Mouse (Mus musculus) frontal cortex, postnatal 36 days (tissue): Measurements from ENCODE around the gene Prrc2a.

Experiments used
- DNase-seq, 2 experiments: peaks; one replicate each; pipeline ENCODE4 v3.0.0; 2022; ENCODE audit warnings: low spot score in 2 of 2

Prrc2a gene

DNA sequence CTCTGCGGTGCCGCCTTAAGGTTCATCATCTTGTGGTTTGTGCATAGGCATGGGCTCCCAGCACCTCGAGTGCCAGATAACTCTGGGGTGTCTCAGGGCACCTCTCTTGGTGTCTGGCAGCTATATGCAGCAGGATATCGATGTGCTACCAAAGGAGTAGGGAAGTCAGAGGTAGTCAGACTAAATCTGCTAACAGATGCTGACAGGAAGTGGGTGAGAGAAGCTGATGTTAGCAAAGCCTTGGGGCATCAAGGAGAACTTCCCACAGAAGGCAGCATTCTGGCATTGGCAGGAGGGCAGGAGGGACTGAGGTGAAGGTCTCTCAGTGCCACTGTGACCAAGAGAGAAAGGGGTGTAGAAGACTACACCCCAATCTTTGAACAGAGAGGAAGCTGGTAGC lies 25.4 kb upstream of the Prrc2a start:
- DNase-seq = no peak

DNA sequence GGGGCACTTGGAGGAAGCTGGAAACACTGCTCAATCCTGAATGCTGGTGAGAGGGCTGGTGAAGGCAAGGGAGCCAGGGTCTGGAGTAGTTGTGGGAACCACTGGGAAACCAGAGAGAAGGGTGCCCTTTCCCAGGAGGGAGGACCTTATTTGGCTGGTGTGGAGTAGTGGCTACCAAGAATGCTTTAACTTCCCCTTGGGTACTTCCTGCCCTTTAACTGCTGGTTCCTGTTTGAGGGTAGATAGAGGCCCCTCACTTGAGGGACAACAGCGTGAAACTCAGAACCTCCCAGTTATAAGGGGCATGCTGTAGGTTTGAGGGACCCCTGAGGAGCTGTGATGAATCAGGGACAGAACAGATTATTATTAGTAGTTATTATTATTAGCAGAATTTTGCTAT lies 24.5 kb upstream of the Prrc2a start:
- no peak for DNase-seq

DNA sequence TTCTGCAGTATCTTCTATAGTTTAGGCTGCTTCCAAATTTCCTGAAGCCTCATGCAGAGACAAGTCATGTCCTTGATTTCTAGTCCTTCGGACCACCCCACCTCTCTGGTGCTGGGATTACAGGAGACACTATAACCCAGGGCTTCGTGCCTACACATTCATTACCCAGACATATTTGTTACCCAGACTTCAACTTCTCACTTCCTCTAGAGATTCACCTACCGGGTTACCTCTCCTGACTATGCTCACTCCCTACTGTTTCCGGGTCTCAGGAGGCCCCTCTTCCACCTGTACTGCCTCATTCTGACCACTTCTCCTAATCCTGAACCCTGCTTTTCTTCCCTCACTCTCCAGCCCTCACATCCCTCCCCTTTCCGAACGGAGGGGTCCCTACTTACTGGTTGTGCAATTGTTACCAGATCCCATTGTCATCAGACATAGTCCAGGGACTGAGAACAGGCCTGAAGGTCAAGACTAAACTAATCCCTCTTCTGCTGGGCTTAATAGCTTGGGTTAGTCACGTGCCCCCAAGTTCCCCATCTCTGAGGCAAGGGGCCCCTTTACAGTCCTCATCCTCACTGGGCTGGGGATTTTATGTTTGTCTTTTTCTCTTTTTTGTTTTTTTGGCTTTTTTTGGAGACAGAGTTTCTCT lies 23.4 kb upstream of the Prrc2a start, which contains the start of gene Lst1:
Gene Lst1 (minus strand): TSS at position 481 of the 652 bp plus-strand sequence.
- DNase-seq = no peak

DNA sequence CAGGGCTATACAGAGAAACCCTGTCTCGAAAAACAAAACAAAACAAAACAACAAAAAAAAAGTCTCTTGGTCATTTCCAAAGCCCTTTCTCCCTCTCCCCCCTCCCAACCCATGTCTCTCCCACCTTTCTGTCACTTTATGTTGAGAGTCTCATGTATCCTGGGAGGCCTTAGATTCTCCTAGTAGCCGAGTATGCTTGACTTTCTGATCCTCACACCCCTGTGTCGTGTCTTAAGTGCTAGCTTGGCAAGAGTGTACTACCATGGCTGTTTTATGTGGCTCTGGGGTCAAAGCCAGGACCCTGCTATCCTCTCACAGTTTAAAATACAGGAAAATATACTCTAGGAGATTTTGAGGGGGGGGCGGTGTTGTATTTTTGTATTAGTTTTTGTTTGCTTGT lies 22.6 kb upstream of the Prrc2a start:
- DNase-seq = no peak

DNA sequence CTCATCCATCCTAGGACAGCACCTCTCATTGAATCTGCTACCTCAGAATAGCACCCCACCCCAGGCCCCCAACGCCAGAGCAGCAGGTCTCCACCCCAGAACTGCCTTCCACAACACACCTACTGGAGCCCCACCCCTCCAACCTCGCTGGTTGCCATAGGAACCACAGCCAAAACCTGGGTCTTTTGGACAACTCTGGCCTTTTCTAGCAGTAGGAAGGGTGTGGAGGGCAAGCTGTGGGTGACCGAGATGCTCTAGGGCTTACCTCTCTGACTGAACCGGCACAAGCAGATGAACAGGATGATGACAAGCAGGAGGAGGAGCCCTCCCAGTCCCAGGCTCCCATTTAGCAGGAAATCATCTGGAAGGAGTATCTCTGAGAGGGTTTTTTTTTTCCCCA lies 22.0 kb upstream of the Prrc2a start:
- no peak for DNase-seq

DNA sequence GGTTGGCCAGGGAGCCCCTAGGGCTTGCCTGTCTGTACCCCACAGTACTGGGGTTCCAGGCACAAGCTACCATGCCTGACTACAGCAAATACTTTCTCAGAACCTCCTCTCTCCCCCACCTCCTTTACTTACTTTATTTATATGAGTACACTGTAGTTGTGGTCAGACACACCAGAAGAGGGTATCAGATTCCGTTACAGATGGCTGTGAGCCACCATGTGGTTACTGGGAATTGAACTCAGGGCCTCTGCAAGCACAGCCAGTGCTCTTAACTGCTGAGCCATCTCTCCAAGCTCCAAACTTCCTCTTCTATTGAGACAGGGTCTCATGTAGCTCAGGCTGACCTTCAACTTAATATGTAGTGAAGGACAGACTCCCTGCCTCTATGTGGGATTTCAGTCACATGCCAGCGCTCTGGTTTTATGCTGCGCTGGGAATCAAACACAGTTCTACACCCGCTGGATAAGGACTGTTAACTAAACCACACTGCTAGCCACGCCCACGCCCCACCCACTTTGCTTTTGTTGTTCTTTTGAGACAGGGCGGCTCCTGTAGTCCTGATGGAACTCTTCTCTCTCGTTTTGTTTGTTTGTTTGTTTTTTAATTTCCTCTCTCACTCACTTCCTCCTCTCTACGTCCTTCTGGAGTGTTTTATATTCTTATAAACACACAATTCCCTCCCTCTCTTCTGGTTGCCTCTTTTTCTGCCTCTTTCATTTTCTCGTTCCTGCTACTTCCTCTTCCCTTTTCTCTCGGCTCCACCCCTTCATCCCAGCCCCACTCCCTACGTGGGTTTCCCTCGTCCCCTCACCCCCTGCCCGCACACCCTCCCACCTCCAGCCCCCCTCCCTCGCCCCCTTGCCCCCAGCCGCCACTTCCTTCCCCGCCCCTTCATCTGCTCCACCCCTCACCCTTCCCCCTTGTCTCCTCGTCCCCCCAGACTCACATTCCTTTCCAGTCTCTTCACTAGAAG lies 21.2 kb upstream of the Prrc2a start:
- DNase-seq = no peak

DNA sequence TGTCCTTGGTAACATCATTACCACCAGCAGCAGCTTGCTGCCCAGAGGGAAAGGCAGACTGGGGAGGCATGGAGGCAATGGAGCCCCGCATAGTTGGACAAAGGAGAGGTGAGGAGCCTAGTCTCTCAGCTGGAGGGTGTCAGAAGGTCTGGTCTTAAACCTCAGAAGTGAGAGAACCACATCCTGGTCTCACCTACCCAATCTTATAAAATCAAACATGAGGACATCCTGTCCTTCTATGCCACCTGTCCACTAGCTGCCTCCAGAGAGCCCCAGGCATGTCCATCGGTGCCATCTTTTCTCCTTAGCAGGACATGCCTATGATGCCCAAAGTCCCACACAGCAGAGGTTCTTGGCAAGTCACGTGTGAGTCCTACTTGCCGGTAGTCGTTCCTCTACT lies 15.4 kb upstream of the Prrc2a start:
- DNase-seq = no peak

DNA sequence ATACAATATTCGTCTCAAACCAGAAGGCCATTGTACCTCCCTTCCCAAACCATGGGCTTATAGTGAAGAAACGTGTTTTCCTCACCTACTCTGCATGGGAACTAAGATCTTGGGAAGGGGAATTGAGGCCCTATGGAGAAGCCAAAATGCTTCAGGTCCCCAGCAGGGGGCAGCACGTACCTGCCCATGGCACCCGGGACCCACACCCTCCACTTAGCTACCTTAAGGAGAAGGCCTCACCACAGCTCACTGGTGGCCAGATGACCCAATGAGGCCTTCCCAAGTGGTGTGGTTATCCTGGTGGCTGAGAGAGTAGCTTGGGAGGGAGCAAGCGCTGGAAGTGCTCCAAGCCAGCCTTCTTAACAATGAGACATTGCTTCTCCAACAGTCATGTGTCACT lies 13.8 kb upstream of the Prrc2a start:
- DNase-seq = peak in 1 of 2 experiments; percentile 51

DNA sequence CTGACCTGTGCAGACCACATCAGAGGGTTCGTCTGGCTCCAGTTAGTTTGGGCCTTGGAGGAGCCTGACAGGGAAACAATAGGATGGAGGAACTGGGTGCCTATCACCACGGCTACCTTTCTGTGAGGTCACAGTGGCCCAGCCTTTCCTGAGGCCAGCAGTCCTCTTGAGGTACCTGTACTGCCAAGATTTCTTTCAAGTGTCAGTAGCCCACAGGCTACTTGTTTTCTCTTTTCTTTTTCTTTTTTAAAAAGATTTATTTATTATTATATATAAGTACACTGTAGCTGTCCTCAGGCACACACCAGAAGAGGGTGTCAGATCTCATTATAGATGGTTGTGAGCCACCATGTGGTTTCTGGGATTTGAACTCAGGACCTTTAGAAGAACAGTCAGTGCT lies 11.3 kb upstream of the Prrc2a start, which contains the start of gene Aif1:
Gene Aif1 (minus strand): TSS at position 101 of the 400 bp plus-strand sequence.
- DNase-seq = no peak

DNA sequence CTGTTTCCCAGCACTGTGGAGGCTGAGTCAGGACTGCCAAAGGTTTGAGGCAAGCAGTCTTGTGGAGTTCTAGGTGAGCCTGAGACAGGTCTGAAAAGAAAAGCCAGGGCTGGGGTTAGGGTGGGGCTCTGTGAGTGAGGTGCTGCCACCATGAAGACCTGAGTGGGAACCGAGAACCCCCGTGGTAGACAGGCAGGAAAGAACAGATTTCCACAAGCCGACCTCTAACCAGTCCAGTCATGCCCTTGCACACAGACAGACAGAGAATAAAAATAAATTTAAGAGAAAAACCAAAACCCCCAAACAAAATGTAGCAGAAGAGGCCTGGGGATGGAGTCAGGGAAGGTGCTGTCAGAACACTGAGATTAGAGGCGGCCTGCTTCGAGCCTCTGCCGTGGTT lies 10.7 kb upstream of the Prrc2a start:
- no peak for DNase-seq

DNA sequence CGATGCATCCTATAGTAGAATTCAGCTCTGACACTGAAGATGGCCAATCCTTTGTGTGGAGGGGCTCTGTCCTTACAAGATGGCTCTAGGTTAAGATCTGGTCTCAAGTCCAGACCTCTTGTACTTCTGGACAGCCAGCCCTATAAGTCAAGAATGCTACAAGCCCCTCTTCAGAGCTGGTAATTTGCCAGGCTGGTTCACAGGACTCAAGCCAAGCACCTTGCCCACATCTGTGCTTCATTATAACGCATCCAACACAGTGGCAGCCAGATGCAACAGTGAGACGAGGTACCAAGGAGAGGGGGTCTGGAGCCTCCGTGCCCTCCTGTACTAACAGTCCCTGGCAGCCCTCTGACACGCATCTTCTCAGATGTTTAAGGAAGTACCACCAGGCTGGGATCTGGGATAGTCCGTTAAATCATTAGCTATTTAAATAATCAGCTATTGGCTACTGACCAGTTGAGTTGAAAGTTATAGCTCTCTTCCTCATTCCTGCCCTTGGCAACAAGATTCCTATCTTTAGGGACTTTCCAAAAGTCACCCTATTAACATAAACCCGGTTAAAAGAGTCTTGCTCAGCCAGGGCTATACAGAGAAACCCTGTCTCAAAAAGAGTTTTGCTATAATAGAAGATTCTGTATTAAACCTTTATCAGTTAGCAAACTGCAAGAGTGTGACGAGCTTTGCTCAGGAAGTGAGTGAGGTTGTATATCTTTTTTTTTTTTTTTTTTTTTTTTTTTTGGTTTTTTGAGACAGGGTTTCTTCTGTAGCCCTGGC lies 9.7 kb upstream of the Prrc2a start:
- DNase-seq = no peak

DNA sequence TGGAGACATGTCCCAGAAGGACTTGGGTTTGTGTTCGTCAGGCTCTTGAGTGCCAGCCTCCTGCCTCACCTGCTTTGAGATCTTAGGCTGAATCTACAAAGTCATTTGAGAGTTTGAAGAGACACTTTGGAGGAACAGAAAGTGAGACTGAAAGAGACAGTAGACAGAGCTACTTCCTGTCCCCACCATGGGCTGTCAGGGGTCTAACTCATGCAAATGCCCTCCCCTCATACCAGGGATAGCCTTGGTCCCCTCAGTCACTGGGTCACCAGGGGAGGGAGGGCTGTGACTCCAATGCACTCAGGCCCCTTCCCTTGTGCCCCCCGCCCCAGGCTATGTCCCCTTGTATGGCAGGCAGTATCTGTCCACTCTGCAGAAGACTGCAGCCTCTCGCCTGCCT lies 8.6 kb upstream of the Prrc2a start:
- no peak for DNase-seq

DNA sequence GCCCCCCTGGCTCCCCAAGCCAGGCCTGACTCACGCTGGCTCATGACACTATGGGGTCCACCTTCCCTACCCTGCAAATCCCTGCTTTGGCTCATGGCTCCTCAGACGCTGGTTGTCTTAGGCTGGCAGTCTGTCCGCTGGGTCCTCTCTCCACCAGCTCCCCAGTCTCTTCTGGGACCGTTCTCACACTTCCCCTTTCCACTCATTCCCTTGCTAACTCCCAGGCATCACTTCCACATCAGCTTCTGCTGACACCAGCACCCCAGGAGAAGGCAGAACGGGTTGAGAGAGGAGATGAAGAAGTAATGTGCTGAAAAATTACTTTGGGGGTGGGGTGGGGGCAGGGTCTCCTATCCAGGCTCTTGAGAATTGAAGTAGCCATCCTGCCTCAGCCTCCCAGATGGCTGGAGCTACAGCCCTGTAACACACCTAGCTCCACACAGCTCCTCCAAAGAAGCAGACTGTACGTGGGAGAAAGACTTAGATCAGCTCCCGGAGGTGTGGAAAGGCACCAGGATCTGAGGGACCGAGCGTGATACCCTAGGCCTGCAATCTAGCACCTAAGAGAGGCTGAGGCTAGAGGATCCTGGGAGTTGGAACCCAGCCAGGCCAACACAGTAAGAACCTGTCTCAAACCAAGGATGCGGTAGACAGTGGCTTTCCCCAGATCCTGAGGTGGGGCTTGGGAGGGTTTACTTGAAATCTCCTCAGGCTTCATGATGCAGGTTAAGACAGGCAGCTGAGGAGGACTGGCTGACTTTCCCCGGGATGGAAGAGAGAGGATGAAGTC lies 7.9 kb upstream of the Prrc2a start:
- peak; percentile 57 for DNase-seq

DNA sequence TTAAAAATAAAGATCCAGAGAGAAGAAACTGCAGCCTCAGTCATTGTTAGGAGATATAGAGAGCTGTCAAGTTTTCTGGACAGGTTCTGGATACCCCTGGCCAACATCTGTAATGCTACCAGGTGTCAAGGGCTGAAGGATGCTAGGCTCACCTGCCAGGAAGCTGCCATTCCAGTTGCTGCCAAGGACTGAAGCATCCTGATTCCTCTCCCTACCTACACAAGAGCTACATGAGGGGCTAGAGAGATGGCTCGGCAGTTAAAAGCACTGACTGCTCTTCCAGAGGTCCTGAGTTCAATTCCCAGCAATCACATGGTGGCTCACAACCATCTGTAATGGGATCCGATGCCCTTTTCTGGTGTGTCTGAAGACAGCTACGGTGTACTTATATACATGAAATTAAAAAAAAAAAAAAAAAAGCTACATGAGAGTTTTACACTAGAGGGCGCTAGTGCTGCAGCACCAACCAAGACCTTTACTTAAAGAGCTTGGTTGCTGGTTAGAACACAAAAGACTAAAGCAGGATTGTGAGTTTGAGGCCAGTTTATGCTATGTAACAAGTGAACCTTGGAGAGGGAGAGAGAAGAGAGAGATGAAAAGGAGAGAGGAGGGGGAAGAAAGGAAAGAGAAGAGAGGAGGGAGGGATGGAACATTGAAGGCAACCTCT lies 4.0 kb upstream of the Prrc2a start:
- no peak for DNase-seq

DNA sequence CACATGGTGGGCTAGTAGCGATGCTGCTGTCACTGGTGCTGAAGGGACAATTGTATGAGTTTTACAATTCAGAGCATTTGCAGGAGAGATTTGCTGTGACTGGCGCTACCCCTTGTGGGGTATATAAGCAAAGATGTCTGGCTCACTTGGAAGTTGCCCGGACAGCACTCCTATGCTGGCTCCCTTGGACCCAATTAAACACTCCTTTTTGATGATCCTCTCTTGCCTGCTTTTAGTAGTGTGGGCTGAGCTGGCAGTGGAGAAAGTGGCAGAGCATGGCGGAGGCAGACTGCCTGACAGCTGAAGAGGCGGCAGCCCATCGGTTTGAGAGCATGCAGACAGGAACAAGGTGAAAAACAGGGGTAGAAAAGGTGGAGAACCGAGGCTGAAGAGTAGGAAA lies 3.1 kb upstream of the Prrc2a start:
- DNase-seq = peak in 1 of 2 experiments; percentile 56

DNA sequence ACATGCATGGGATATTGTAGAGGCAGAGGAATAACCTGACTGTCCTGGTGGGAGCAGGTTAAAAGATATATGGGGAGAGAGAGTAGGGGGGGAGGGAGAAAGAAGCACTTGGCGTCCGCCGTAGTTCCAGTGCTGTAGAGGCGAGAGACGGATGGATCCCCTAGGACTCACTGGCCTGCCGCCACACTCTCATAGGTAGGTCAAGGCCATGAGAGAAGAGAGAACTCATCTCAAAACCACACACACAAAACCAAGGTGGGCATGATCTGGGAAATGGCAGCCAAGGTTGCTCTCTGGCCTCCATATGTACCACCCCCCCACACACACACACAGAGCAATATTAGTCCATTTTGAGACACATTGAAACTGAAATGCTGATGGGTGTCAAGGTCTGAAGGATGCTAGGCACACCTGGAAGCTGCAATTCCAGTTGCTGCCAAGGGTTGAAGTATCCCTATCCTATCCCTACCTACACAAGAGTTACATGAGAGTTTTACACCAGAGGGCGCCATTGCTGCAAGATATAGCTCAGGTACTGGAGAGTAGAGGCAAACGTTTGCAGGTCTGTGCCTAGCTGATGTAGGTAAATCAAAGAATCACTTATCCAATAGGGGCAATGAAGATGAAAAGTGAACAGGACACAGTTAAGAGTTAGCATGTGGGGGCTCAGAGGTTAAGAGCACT lies 1.8 kb upstream of the Prrc2a start:
- peak in 1 of 2 experiments; percentile 71 for DNase-seq

DNA sequence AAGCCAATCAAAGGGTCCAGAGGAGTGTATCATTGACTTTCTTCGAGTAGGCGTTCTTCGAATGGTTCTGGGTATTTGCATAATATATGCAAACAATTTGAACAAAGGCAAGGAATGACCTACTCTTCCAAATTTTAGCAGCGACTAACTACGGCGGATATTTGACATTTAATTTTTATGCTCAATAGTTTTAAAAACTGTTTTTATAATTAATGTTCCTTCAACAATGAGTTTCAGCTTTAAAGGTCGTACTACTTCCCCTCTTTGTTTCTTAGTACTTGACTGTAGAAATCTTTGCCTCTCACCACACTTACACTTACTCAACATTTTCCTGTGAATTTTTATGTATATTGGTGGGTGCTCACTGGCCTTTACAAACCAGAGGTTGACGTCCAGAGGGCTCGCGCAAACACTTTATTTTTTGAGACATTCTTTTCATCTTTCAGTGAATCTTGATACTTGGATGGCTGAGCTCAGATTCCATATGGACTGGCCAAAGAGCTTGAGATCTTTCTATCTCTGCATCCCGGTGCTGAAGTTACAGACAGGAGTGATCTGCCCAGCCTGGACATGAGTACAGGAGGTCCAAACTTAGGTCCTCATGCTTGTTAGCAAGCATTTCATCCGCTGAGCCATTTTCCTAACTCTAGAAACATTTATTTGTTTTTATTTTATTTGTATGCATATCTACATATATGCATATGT lies 906 bp upstream of the Prrc2a start:
- no peak for DNase-seq

DNA sequence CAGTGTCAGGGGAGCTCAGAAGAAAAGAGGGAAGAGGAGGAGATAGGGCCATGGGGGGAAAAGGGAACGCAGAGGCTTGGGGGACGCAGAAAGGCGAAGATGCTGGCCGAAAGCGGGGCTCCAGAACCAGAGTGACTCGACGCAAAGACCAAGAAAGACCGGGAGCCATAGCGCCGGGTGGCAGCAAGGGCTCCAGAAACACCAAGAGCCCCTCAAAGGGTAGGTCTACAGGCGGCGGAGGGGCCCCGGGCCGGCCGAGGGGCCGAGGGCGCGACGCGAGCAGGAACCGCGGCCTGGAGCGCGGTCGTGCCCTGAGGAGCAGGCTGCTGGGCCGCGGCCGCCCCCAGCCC lies 504 bp downstream of the Prrc2a start:
- DNase-seq = no peak

DNA sequence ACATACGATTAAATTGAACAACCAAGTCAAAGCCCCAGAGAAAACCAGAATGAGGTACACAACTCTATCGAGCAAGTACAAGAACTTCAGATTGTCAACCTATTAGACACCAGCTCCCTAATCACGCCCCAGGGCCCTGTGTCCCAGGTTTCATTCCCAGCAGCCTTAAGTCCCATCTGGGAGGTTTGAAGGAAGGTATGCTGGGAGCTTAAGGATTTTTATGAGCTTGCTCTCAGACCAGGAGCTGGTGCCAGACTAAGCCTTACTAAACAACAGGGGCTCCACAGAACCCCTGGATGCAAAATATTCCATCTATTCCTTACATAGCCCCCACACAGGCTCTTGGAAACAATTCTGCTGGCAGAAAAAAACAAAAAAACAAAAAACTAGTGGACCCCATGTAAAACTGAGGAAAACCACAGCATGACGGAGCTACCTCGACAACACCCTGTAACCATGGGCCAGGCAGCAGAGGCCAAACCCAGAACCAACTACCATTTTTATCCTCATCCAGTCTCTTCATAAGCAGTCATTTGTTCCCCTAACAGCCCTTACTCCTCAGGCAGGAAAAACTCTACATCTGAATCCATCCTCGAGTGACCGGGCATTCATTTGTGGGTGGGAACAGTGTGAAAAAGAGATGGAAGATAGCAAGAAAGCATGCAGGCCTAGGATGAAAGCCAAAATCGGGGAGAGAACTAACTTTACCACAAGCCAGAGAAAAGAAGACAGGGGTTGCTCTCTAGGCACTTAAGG lies 1.2 kb downstream of the Prrc2a start:
- DNase-seq = no peak
